Mouse (Mus musculus): ENCODE measurements around the gene Sept9. TPM values are rescaled to one million over a fixed set of nuclear protein-coding genes. Genes with fewer than 3 reads are reported as not detected.

The Sept9 gene
- polyA plus RNA-seq, 1 experiment from 2014 or later = 96.5 TPM

DNA sequence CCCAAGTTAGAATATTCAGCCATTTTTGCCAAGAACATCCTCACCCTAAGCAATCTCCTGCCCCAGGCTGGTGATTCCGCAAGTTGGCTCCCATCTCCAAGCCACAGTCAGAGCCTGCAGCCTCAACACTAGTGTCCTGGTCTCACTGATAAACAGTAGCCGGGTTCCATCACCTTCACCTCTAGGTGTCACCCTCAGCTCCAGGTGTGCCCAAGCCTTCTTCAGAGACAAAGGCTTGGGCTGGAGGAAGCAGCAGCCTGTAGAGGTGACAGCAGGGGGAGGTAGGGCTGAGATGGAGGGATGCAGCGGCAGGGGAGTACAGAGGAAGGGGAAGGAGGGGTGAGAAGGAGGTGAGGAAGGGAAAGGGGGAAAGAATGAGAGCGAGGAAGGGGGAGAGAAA, 198.3 kb downstream of the Sept9 start:
- Histone ChIP-seq H3K9me3 (ENCODE audit: control insufficient read depth, low read length) (no peaks in the 10 kb centered on the region), H3K4me3 (replicated peaks; ENCODE audit: low read length) (no peak overlapping the region), H3K27me3 (ENCODE audit: control insufficient read depth, insufficient read depth, low read length) (no peaks in the 10 kb centered on the region), H3K36me3 (replicated peaks; ENCODE audit: control insufficient read depth, insufficient read depth) (no peaks in the 10 kb centered on the region), H3K27ac (no peak overlapping the region), H3K9ac (no peak overlapping the region), H3K4me1 (replicated peaks; ENCODE audit: control insufficient read depth, insufficient read depth, low read length) (peaks cover 31% of the 10 kb centered on the region), H3K4me2 (replicated peaks) (no peak overlapping the region)
- peak; percentile 49 for DNase-seq (ENCODE audit: low spot score)
- 42% methylated on average over 4 of the region's 4 CpGs for WGBS
- ATAC-seq (ENCODE audit: low FRiP score) = peak; percentile 49

DNA sequence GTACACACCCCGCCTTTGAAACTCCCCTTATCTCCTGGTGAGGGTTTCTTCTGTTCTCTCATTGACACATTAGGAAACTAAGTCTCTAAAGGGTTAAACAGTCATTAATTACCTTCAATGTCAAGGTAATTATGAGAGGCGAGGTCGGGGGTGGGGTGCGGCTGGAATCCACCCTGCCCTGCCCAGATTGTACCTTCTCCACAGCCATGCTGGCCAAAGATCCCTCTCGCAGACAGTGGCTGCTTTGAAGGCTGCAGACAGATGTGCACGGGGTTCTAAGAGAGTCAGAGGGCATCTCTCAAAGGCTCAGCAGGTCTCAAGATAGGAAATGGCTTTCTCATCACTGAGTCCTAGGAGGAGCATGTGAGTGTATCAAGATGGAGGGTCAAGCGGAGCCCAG, 198.7 kb downstream of the Sept9 start:
- Histone ChIP-seq H3K4me2 (replicated peaks) (no peak overlapping the region), H3K27me3 (ENCODE audit: control insufficient read depth, insufficient read depth, low read length) (no peaks in the 10 kb centered on the region), H3K27ac (no peak overlapping the region), H3K9ac (no peak overlapping the region), H3K4me1 (replicated peaks; ENCODE audit: control insufficient read depth, insufficient read depth, low read length) (peaks cover 31% of the 10 kb centered on the region), H3K9me3 (ENCODE audit: control insufficient read depth, low read length) (no peaks in the 10 kb centered on the region), H3K4me3 (replicated peaks; ENCODE audit: low read length) (no peak overlapping the region), H3K36me3 (replicated peaks; ENCODE audit: control insufficient read depth, insufficient read depth) (no peaks in the 10 kb centered on the region)
- 48% methylated on average over 7 of the region's 7 CpGs for WGBS
- no peak for ATAC-seq (ENCODE audit: low FRiP score)
- DNase-seq (ENCODE audit: low spot score) = no peak

DNA sequence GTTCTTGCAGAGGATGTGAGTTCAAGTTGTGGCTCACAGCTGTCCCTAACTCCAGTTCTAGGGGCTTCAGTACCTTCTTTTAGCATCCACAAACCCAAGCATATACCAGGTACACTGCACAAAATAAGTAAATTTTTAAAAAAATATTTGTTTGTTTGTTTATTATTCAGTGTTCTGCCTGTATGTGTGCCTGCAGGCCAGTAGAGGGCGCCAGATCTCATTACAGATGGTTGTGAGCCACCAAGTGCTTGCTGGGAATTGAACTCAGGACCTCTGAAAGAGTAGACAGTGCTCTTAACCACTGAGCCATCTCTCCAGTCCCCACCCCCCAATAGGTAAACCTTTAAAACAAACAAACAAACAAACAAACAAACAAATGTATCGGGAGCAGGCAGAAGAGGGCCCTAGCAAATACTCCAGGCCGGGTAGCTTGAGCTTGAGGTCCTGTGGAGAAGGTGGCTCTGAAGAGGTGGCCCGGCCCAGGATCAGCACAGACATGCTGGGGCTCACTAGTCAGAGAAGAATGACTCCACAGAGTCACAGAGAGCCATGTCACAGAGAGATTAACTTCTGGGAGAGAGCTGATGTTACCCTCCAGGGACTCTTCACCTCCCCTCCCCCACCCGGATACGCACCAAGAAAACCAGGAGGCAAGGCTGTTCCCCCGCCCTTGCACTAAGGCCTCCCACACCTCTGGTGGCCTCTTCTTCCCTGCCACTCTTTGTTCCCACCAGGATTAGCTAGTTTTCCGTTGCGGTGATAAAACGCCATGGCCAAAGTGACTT, 202.3 kb downstream of the Sept9 start:
- no peak overlapping the region for H3K4me2 ChIP-seq (replicated peaks)
- DNase-seq (ENCODE audit: low spot score) (no peak), ATAC-seq (ENCODE audit: low FRiP score) (no peak)
- no peaks in the 10 kb centered on the region for H3K9me3 ChIP-seq (ENCODE audit: control insufficient read depth, low read length)
- no peaks in the 10 kb centered on the region for H3K27me3 ChIP-seq (ENCODE audit: control insufficient read depth, insufficient read depth, low read length)
- peaks cover 27% of the 10 kb centered on the region for H3K4me1 ChIP-seq (replicated peaks; ENCODE audit: control insufficient read depth, insufficient read depth, low read length)
- WGBS = 96% methylated on average over 10 of the region's 10 CpGs
- H3K9ac ChIP-seq = no peak overlapping the region
- H3K27ac ChIP-seq = no peak overlapping the region
- no peaks in the 10 kb centered on the region for H3K36me3 ChIP-seq (replicated peaks; ENCODE audit: control insufficient read depth, insufficient read depth)
- no peak overlapping the region for H3K4me3 ChIP-seq (replicated peaks; ENCODE audit: low read length)

DNA sequence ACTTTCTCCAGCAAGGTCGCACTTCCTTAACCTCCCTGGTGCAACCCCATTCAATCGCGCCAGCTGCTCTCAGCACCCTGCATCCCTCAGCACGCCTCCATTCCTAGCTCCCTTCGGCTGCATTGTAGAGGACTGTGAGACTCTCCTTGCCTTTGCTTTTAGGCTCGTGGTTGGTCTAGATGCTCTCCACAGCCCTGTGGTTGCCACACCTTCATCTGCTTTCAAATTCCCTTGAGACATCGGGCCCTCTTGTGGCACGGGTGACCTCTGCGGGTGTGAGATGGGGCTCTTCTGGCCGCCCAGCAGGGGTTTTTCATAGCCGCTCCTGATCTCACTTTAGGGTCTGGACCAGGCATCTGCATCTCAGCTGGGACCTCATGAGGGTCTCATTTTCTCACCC, 203.1 kb downstream of the Sept9 start:
- Histone ChIP-seq H3K9me3 (ENCODE audit: control insufficient read depth, low read length) (no peaks in the 10 kb centered on the region), H3K27ac (no peak overlapping the region), H3K4me1 (replicated peaks; ENCODE audit: control insufficient read depth, insufficient read depth, low read length) (peaks cover 35% of the 10 kb centered on the region), H3K27me3 (ENCODE audit: control insufficient read depth, insufficient read depth, low read length) (no peaks in the 10 kb centered on the region), H3K4me2 (replicated peaks) (no peak overlapping the region), H3K4me3 (replicated peaks; ENCODE audit: low read length) (no peak overlapping the region), H3K36me3 (replicated peaks; ENCODE audit: control insufficient read depth, insufficient read depth) (no peaks in the 10 kb centered on the region), H3K9ac (no peak overlapping the region)
- ATAC-seq (ENCODE audit: low FRiP score) (no peak), DNase-seq (ENCODE audit: low spot score) (no peak)
- WGBS = 80% methylated on average over 11 of the region's 11 CpGs

GRCm38 (mm10) chr11:117403073-117403472, 203.6 kb downstream of the Sept9 start:
- H3K36me3 ChIP-seq (replicated peaks; ENCODE audit: control insufficient read depth, insufficient read depth) = no peaks in the 10 kb centered on the region
- H3K4me1 ChIP-seq (replicated peaks; ENCODE audit: control insufficient read depth, insufficient read depth, low read length) = peaks cover 38% of the 10 kb centered on the region
- no peak for DNase-seq (ENCODE audit: low spot score)
- no peak overlapping the region for H3K4me3 ChIP-seq (replicated peaks; ENCODE audit: low read length)
- no peak for ATAC-seq (ENCODE audit: low FRiP score)
- 90% methylated on average over 6 of the region's 6 CpGs for WGBS
- H3K4me2 ChIP-seq (replicated peaks) = no peak overlapping the region
- no peaks in the 10 kb centered on the region for H3K27me3 ChIP-seq (ENCODE audit: control insufficient read depth, insufficient read depth, low read length)
- H3K9me3 ChIP-seq (ENCODE audit: control insufficient read depth, low read length) = no peaks in the 10 kb centered on the region
- H3K9ac ChIP-seq = no peak overlapping the region
- H3K27ac ChIP-seq = no peak overlapping the region

DNA sequence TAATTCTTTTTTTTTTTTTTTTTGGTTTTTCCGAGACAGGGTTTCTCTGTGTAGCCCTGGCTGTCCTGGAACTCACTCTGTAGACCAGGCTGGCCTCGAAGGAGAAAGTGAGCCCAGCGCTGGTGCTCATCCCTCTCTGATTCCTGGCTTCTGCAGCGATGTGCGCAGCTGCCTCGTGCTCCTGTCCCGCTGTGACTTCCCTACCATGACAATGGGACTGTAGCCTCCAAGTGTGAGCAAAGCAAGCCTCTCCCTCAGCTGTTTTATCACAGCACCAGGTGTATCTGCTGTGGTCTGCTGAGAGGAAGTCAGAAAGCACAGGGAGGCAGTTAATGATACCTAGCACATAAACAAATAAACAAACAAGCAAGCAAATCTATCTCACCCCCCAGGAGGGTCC, 204.3 kb downstream of the Sept9 start:
- WGBS = 27% methylated on average over 7 of the region's 7 CpGs

GRCm38 (mm10) chr11:117406711-117407110, 207.2 kb downstream of the Sept9 start:
- Histone ChIP-seq H3K9me3 (ENCODE audit: control insufficient read depth, low read length) (no peaks in the 10 kb centered on the region), H3K4me3 (replicated peaks; ENCODE audit: low read length) (no peak overlapping the region), H3K36me3 (replicated peaks; ENCODE audit: control insufficient read depth, insufficient read depth) (no peaks in the 10 kb centered on the region), H3K27ac (peak overlapping the region; percentile 91), H3K9ac (peak overlapping the region; percentile 39), H3K4me2 (replicated peaks) (peak overlapping the region; percentile 55; the same call in 1 of the 2 replicates), H3K4me1 (replicated peaks; ENCODE audit: control insufficient read depth, insufficient read depth, low read length) (peaks cover 53% of the 10 kb centered on the region), H3K27me3 (ENCODE audit: control insufficient read depth, insufficient read depth, low read length) (no peaks in the 10 kb centered on the region)
- ATAC-seq (ENCODE audit: low FRiP score) = no peak
- no peak for DNase-seq (ENCODE audit: low spot score)
- 75% methylated on average over 1 of the region's 1 CpGs for WGBS

More for the DNA sequence above, 204.3 kb downstream of the Sept9 start:
- DNase-seq (ENCODE audit: low spot score) (no peak), ATAC-seq (ENCODE audit: low FRiP score) (no peak)
- H3K9ac ChIP-seq = no peak overlapping the region
- peaks cover 40% of the 10 kb centered on the region for H3K4me1 ChIP-seq (replicated peaks; ENCODE audit: control insufficient read depth, insufficient read depth, low read length)
- H3K27ac ChIP-seq = no peak overlapping the region
- H3K9me3 ChIP-seq (ENCODE audit: control insufficient read depth, low read length) = no peaks in the 10 kb centered on the region
- no peak overlapping the region for H3K4me2 ChIP-seq (replicated peaks)
- H3K27me3 ChIP-seq (ENCODE audit: control insufficient read depth, insufficient read depth, low read length) = no peaks in the 10 kb centered on the region
- no peaks in the 10 kb centered on the region for H3K36me3 ChIP-seq (replicated peaks; ENCODE audit: control insufficient read depth, insufficient read depth)
- H3K4me3 ChIP-seq (replicated peaks; ENCODE audit: low read length) = no peak overlapping the region

GRCm38 (mm10) chr11:117407196-117407595, 207.7 kb downstream of the Sept9 start:
- Histone ChIP-seq H3K36me3 (replicated peaks; ENCODE audit: control insufficient read depth, insufficient read depth) (no peaks in the 10 kb centered on the region), H3K27ac (peak overlapping the region; percentile 91), H3K4me1 (replicated peaks; ENCODE audit: control insufficient read depth, insufficient read depth, low read length) (peaks cover 53% of the 10 kb centered on the region), H3K9me3 (ENCODE audit: control insufficient read depth, low read length) (no peaks in the 10 kb centered on the region), H3K9ac (peak overlapping the region; percentile 39), H3K27me3 (ENCODE audit: control insufficient read depth, insufficient read depth, low read length) (0 out of 2 replicates have a peak, but pooled peaks cover under 1% of the 10 kb centered on the region), H3K4me2 (replicated peaks) (peak overlapping the region; percentile 55), H3K4me3 (replicated peaks; ENCODE audit: low read length) (peak overlapping the region; percentile 11; the same call in 1 of the 2 replicates)
- DNase-seq (ENCODE audit: low spot score) (no peak), ATAC-seq (ENCODE audit: low FRiP score) (no peak)
- 5% methylated on average over 4 of the region's 4 CpGs for WGBS

DNA sequence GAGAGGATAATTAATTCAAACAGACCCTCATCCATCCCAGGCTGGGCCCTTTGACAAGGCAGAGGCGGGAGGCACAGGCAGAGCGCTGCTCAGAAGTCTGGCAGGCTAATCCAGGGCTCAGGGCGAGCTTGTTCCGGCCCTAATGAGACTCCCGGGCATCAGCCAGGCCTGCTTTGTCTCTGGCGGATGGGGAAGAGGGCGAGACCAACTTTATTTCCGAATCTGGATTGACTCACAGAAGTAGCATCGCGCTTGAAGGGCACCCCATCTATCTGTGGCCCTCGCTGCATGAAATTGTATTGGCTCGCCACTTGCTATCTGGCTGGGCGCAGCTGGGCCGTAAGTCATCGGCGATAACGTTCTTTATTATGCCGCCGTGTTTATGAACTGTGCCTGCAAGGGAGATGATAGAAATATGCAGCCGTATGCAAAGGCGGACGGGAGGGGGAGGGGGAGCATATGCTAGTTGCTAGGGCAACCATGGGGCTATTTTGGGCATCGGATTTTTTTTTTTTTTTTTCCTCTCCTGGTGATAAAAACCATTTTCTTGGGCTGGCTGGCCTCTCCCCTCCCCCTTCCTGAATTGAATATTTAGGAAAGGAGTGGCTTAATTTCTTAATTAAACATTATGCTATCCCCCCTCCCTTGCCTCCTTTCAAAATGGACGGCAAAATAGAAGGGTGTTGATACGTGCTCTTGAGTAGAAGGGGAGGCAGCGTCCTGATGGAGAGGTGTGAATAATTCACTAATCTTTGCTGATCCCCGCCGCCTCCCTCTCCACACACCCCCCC, 208.4 kb downstream of the Sept9 start:
- Histone ChIP-seq H3K27ac (peak overlapping the region; percentile 91), H3K36me3 (replicated peaks; ENCODE audit: control insufficient read depth, insufficient read depth) (no peaks in the 10 kb centered on the region), H3K4me3 (replicated peaks; ENCODE audit: low read length) (peak overlapping the region; percentile 13), H3K27me3 (ENCODE audit: control insufficient read depth, insufficient read depth, low read length) (0 out of 2 replicates have a peak, but pooled peaks cover 5% of the 10 kb centered on the region), H3K4me2 (replicated peaks) (peak overlapping the region; percentile 55), H3K4me1 (replicated peaks; ENCODE audit: control insufficient read depth, insufficient read depth, low read length) (peaks cover 53% of the 10 kb centered on the region), H3K9ac (peak overlapping the region; percentile 39), H3K9me3 (ENCODE audit: control insufficient read depth, low read length) (no peaks in the 10 kb centered on the region)
- ATAC-seq (ENCODE audit: low FRiP score) (peak; percentile 81), DNase-seq (ENCODE audit: low spot score) (peak; percentile 84)
- under 1% methylated on average over 26 of the region's 28 CpGs for WGBS

All from hindbrain, embryonic 14.5 days (tissue).